Mouse (Mus musculus) brown adipose tissue, adult 24 weeks (tissue): ENCODE measurements at regions not wholly inside any gene's neighbourhood (a gene's known extent, or its start where the extent isn't known, plus 50 kb on each side); places are given as distances from the start of the nearest gene placed in this dataset.

Experiments used
- H3K27ac ChIP-seq: fragments of 200-500 bp; replicated peaks from 2 replicates; pipeline ENCODE4 v1.5.1; 2012; ENCODE audit warnings: low read depth, mild to moderate bottlenecking, low read length
- H3K4me1 ChIP-seq: fragments of 200-500 bp; 2 replicates; pipeline ENCODE4 v1.6.1; 2012; ENCODE audit warnings: low read length, mixed read lengths; ENCODE audit not compliant: control insufficient read depth, insufficient read depth, insufficient read length
- H3K4me3 ChIP-seq: fragments of 200-500 bp; 2 replicates; pipeline ENCODE4 v1.5.1; 2012; ENCODE audit warnings: low read depth, mild to moderate bottlenecking, low read length, moderate library complexity; ENCODE audit not compliant: insufficient read depth

DNA sequence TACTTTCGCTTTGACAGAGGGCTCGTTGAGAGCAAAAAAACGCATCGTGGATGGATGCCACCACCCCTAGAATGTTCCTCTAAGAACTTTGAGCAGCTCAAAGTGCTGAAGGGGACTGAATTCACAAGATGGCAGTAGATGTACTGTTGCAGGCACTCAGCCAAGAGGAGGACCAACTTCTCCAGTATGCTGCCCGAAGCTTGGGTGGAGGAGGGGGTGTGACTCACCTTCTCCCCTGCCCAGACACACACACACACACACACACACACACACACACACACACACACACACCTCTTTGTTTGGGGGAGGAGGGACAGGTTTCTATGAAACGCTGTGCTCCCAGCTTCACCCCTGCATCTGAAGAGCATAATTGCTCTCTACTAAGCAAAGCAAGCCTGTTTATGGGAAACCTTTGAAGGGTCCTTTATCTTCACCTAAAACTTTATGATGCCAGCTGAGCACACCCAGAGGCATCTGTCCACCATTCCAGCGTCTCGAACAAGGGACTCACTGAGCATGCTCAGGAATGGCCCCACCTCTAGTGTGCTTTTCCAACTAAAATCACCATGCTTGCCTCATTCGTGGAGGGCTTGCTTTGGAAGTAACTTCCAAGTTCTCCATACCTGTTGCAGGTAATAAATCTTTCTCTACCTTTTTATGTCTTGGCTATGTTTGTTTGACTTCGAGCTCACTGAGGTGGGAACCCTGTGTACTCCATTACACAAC is 126.8 kb upstream of the Rreb1 start:
- Histone ChIP-seq H3K4me3 (no peak overlapping the region), H3K27ac (no peak overlapping the region), H3K4me1 (no peaks in the 10 kb centered on the region)

DNA sequence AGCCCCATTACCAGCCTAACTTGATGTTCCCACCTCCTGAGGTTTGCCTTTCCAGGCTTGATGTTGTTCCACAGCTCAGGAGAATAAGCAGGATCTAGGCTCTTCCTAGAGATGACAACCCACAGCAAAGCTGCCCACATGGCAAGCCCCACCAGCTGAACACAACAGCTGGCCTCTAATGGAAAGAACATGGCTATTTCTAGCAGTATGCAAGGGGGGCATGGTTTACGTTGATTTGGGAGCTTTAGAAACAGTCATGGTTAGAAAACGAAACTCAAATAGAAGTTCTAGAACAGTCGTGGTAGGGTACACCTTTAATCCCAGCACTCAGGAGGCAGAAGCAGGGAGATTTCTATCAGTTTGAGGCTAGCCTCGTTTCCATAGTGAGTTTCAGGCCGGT is 123.5 kb upstream of the Rreb1 start:
- H3K27ac ChIP-seq: no peak overlapping the region
- no peaks in the 10 kb centered on the region; the same call in 1 of the 2 replicates for H3K4me1 ChIP-seq

GRCm38 (mm10) chr13:37657248-37657647 is 121.0 kb upstream of the Rreb1 start:
- Histone ChIP-seq H3K4me1 (no peaks in the 10 kb centered on the region; the same call in 1 of the 2 replicates), H3K4me3 (peak overlapping the region; percentile 60), H3K27ac (peak overlapping the region; percentile 58; the same call in 1 of the 2 replicates)

More for the DNA sequence above, 123.5 kb upstream of the Rreb1 start:
- no peak overlapping the region for H3K4me3 ChIP-seq

GRCm38 (mm10) chr13:37658034-37658433 is 120.2 kb upstream of the Rreb1 start:
- no peak overlapping the region for H3K27ac ChIP-seq
- no peak overlapping the region for H3K4me3 ChIP-seq
- H3K4me1 ChIP-seq: no peaks in the 10 kb centered on the region; the same call in 1 of the 2 replicates

- H3K27ac ChIP-seq: no peak overlapping the region
- H3K4me3 ChIP-seq: no peak overlapping the region
- H3K4me1 ChIP-seq: no peaks in the 10 kb centered on the region; the same call in 1 of the 2 replicates
Measured at GRCm38 (mm10) chr13:37658519-37658918, 119.7 kb upstream of the Rreb1 start.

GRCm38 (mm10) chr13:37660083-37660482 is 118.1 kb upstream of the Rreb1 start:
- no peaks in the 10 kb centered on the region; the same call in 1 of the 2 replicates for H3K4me1 ChIP-seq
- no peak overlapping the region for H3K27ac ChIP-seq
- H3K4me3 ChIP-seq: no peak overlapping the region

GRCm38 (mm10) chr13:37660668-37661067 is 117.5 kb upstream of the Rreb1 start:
- Histone ChIP-seq H3K27ac (no peak overlapping the region), H3K4me1 (no peaks in the 10 kb centered on the region; the same call in 1 of the 2 replicates), H3K4me3 (no peak overlapping the region)

- no peak overlapping the region for H3K4me3 ChIP-seq
- H3K4me1 ChIP-seq: peaks cover 5% of the 10 kb centered on the region; the same call in 1 of the 2 replicates
- no peak overlapping the region for H3K27ac ChIP-seq
Measured at GRCm38 (mm10) chr13:37664116-37664515, 114.1 kb upstream of the Rreb1 start.

GRCm38 (mm10) chr13:37666207-37667003 is 111.8 kb upstream of the Rreb1 start:
- Histone ChIP-seq H3K27ac (no peak overlapping the region), H3K4me3 (no peak overlapping the region), H3K4me1 (peaks cover 5% of the 10 kb centered on the region; the same call in 1 of the 2 replicates)

DNA sequence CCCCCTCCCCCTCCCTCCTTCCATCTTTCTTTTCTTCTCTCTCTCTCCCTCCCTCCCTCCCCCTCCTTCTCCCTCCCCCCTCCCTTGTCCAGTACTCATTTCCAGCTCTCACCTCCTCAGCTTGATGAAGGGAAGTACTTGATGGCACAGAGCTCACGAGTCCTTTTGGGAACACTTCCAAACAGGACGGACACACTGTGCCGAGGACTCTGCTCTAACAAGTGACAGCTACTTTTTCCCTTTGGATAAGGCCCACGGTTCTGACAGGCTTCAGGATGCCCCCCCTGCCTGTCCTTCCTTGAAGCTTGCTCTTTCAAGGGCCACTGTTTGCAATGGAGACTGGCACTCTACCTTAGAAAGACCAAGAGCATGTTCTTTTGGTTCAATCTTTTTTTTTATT is 110.8 kb upstream of the Rreb1 start:
- H3K4me3 ChIP-seq: no peak overlapping the region
- H3K4me1 ChIP-seq: peaks cover 5% of the 10 kb centered on the region; the same call in 1 of the 2 replicates
- no peak overlapping the region for H3K27ac ChIP-seq

DNA sequence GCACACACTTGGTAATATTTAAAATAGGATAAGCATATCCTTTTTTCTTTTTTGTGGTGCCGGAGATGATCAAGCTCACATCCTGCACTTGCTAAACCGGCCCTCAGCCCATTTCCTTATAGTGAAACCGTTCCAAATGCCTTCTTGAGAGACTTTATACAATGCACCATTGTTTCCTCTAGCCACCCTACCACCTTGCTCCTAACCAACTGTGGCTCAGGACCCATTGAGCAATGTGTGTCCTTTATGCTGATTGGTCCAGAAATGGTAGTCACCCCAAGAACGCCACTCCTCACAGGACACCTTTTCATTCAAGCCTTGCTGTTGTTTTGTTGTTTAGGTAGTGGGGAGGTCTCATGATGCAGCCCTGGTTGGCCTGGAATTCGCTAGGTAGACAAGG is 110.3 kb upstream of the Rreb1 start:
- Histone ChIP-seq H3K4me1 (peaks cover 5% of the 10 kb centered on the region; the same call in 1 of the 2 replicates), H3K4me3 (no peak overlapping the region), H3K27ac (no peak overlapping the region; the same call in 1 of the 2 replicates)

- Histone ChIP-seq H3K4me3 (no peak overlapping the region), H3K4me1 (peaks cover 5% of the 10 kb centered on the region; the same call in 1 of the 2 replicates), H3K27ac (no peak overlapping the region)
Measured at GRCm38 (mm10) chr13:37671109-37671508, 107.1 kb upstream of the Rreb1 start.

DNA sequence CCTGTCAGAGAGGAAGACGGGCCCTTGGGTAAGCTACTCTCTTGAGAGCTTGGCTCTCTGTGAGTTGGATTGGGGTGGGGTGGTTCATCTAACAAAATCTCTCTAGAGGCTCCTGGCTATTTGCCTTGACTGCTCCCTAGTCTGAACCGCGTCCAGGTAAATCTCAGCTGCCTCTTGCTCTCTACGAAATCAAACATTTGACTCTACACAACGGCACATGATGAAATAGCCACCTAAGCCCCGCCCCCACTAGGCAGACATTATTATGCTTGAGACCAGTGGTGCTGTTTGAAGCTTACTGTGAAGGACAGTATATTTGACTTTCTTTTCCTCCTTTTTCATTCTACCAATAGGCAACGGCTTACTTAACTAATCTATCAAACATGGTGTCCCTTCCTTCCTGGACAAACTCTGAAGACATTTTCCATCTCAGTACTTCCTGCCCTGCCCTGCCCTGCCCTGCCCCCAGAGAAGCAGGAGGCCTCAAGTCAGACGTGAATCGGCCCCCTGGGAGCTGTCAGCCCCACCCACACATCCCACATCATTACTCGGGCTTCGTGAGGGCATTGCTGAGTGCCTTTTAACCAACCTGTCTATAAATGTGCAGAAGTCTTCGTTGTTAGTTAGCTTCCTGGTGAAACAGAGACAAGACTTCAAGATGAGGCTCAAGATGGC is 103.4 kb upstream of the Rreb1 start:
- 0 out of 2 replicates have a peak, but pooled peaks cover 2% of the 10 kb centered on the region for H3K4me1 ChIP-seq
- H3K4me3 ChIP-seq: no peak overlapping the region
- H3K27ac ChIP-seq: no peak overlapping the region

DNA sequence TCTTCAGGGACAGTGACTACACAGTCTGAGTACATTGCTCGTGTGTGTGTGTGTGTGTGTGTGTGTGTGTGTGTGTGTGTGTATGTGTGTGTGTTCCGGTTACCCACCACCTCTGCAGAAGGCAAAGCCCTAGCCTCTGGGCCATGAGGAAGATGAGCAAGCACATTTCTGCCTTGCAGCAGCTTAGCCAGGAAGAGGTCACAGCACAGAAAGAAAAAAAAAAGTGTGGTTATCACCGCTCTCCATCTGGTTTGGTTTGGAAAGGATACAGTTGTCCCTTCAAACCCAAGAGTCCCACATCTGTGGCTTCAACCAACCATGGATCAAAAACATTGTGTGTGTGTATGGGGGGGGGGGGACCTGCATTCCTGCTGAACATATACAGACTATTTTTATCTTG is 102.5 kb upstream of the Rreb1 start:
- H3K4me1 ChIP-seq: 0 out of 2 replicates have a peak, but pooled peaks cover 2% of the 10 kb centered on the region
- no peak overlapping the region for H3K27ac ChIP-seq
- no peak overlapping the region for H3K4me3 ChIP-seq

GRCm38 (mm10) chr13:37676912-37677311 is 101.3 kb upstream of the Rreb1 start:
- Histone ChIP-seq H3K27ac (no peak overlapping the region), H3K4me1 (0 out of 2 replicates have a peak, but pooled peaks cover 2% of the 10 kb centered on the region), H3K4me3 (no peak overlapping the region)
